Mouse (Mus musculus): ENCODE measurements around the gene Spock1. TPM values are rescaled to one million over a fixed set of nuclear protein-coding genes. Genes with fewer than 3 reads are reported as not detected.

The Spock1 gene
- polyA plus RNA-seq, 1 experiment from 2014 or later = 111 TPM

GRCm38 (mm10) chr13:57858491-57858890 lies 49.6 kb downstream of the Spock1 start:
- ATAC-seq (ENCODE audit: low FRiP score) = no peak
- no peak overlapping the region for H3K9ac ChIP-seq (replicated peaks)
- 28% methylated on average over 9 of the region's 9 CpGs for WGBS
- no peaks in the 10 kb centered on the region for H3K9me3 ChIP-seq (replicated peaks)
- peaks cover 34% of the 10 kb centered on the region for H3K4me1 ChIP-seq
- H3K4me3 ChIP-seq (replicated peaks) = no peak overlapping the region
- H3K27ac ChIP-seq (replicated peaks) = no peak overlapping the region
- no peaks in the 10 kb centered on the region for H3K36me3 ChIP-seq
- no peaks in the 10 kb centered on the region for H3K27me3 ChIP-seq (replicated peaks)
- H3K4me2 ChIP-seq = no peak overlapping the region

- Histone ChIP-seq H3K36me3 (no peaks in the 10 kb centered on the region), H3K4me1 (peaks cover 34% of the 10 kb centered on the region), H3K27ac (replicated peaks) (no peak overlapping the region), H3K27me3 (replicated peaks) (no peaks in the 10 kb centered on the region), H3K4me3 (replicated peaks) (no peak overlapping the region), H3K4me2 (no peak overlapping the region), H3K9ac (replicated peaks) (no peak overlapping the region), H3K9me3 (replicated peaks) (no peaks in the 10 kb centered on the region)
- no peak for ATAC-seq (ENCODE audit: low FRiP score)
- 72% methylated on average over 3 of the region's 3 CpGs for WGBS
Measured at GRCm38 (mm10) chr13:57857016-57857415, 51.1 kb downstream of the Spock1 start.

- Histone ChIP-seq H3K9me3 (replicated peaks) (no peaks in the 10 kb centered on the region), H3K4me2 (no peak overlapping the region), H3K36me3 (no peaks in the 10 kb centered on the region), H3K4me3 (replicated peaks) (no peak overlapping the region), H3K4me1 (peaks cover 34% of the 10 kb centered on the region), H3K27me3 (replicated peaks) (no peaks in the 10 kb centered on the region), H3K27ac (replicated peaks) (peak overlapping the region; percentile 20; the same call in 1 of the 2 replicates), H3K9ac (replicated peaks) (no peak overlapping the region)
- no peak for ATAC-seq (ENCODE audit: low FRiP score)
- WGBS = 75% methylated on average over 10 of the region's 10 CpGs
Measured at GRCm38 (mm10) chr13:57856311-57856853, 51.8 kb downstream of the Spock1 start.

- no peak overlapping the region for H3K4me3 ChIP-seq (replicated peaks)
- no peaks in the 10 kb centered on the region for H3K36me3 ChIP-seq
- peaks cover 34% of the 10 kb centered on the region for H3K4me1 ChIP-seq
- peak overlapping the region; percentile 20; the same call in 1 of the 2 replicates for H3K27ac ChIP-seq (replicated peaks)
- no peak overlapping the region for H3K9ac ChIP-seq (replicated peaks)
- no peaks in the 10 kb centered on the region for H3K9me3 ChIP-seq (replicated peaks)
- H3K27me3 ChIP-seq (replicated peaks) = no peaks in the 10 kb centered on the region
- 31% methylated on average over 4 of the region's 4 CpGs for WGBS
- no peak overlapping the region for H3K4me2 ChIP-seq
- ATAC-seq (ENCODE audit: low FRiP score) = peak; percentile 42; the same call in 1 of the 2 replicates
Measured at GRCm38 (mm10) chr13:57855766-57856165, 52.4 kb downstream of the Spock1 start.

- Histone ChIP-seq H3K4me3 (replicated peaks) (no peak overlapping the region), H3K4me1 (peaks cover 34% of the 10 kb centered on the region), H3K9ac (replicated peaks) (no peak overlapping the region), H3K27ac (replicated peaks) (no peak overlapping the region), H3K4me2 (no peak overlapping the region), H3K9me3 (replicated peaks) (no peaks in the 10 kb centered on the region), H3K36me3 (no peaks in the 10 kb centered on the region), H3K27me3 (replicated peaks) (no peaks in the 10 kb centered on the region)
- ATAC-seq (ENCODE audit: low FRiP score) = no peak
- 74% methylated on average over 8 of the region's 8 CpGs for WGBS
Measured at GRCm38 (mm10) chr13:57854416-57854815, 53.7 kb downstream of the Spock1 start.

GRCm38 (mm10) chr13:57853621-57854020 lies 54.5 kb downstream of the Spock1 start:
- Histone ChIP-seq H3K4me3 (replicated peaks) (no peak overlapping the region), H3K9me3 (replicated peaks) (no peaks in the 10 kb centered on the region), H3K4me2 (no peak overlapping the region), H3K9ac (replicated peaks) (no peak overlapping the region), H3K4me1 (peaks cover 31% of the 10 kb centered on the region), H3K27me3 (replicated peaks) (no peaks in the 10 kb centered on the region), H3K27ac (replicated peaks) (no peak overlapping the region), H3K36me3 (no peaks in the 10 kb centered on the region)
- no peak for ATAC-seq (ENCODE audit: low FRiP score)
- 59% methylated on average over 1 of the region's 1 CpGs for WGBS

- H3K9ac ChIP-seq (replicated peaks) = no peak overlapping the region
- H3K9me3 ChIP-seq (replicated peaks) = no peaks in the 10 kb centered on the region
- H3K27ac ChIP-seq (replicated peaks) = no peak overlapping the region
- H3K4me2 ChIP-seq = no peak overlapping the region
- no peak for ATAC-seq (ENCODE audit: low FRiP score)
- H3K4me3 ChIP-seq (replicated peaks) = no peak overlapping the region
- H3K36me3 ChIP-seq = no peaks in the 10 kb centered on the region
- peaks cover 28% of the 10 kb centered on the region for H3K4me1 ChIP-seq
- no peaks in the 10 kb centered on the region for H3K27me3 ChIP-seq (replicated peaks)
- 86% methylated on average over 10 of the region's 10 CpGs for WGBS
Measured at GRCm38 (mm10) chr13:57853156-57853555, 55.0 kb downstream of the Spock1 start.

GRCm38 (mm10) chr13:57848931-57849330 lies 59.2 kb downstream of the Spock1 start:
- no peak for ATAC-seq (ENCODE audit: low FRiP score)
- H3K4me2 ChIP-seq = no peak overlapping the region
- H3K27me3 ChIP-seq (replicated peaks) = no peaks in the 10 kb centered on the region
- no peaks in the 10 kb centered on the region for H3K9me3 ChIP-seq (replicated peaks)
- H3K9ac ChIP-seq (replicated peaks) = no peak overlapping the region
- no peak overlapping the region for H3K4me3 ChIP-seq (replicated peaks)
- H3K27ac ChIP-seq (replicated peaks) = no peak overlapping the region
- H3K36me3 ChIP-seq = no peaks in the 10 kb centered on the region
- H3K4me1 ChIP-seq = peaks cover 4% of the 10 kb centered on the region; the same call in 1 of the 2 replicates
- 97% methylated on average over 1 of the region's 1 CpGs for WGBS

GRCm38 (mm10) chr13:57847101-57847500 lies 61.0 kb downstream of the Spock1 start:
- no peaks in the 10 kb centered on the region for H3K9me3 ChIP-seq (replicated peaks)
- H3K36me3 ChIP-seq = no peaks in the 10 kb centered on the region
- H3K4me3 ChIP-seq (replicated peaks) = no peak overlapping the region
- H3K9ac ChIP-seq (replicated peaks) = no peak overlapping the region
- no peak overlapping the region for H3K4me2 ChIP-seq
- H3K27me3 ChIP-seq (replicated peaks) = no peaks in the 10 kb centered on the region
- H3K27ac ChIP-seq (replicated peaks) = no peak overlapping the region
- WGBS = 90% methylated on average over 4 of the region's 4 CpGs
- ATAC-seq (ENCODE audit: low FRiP score) = no peak
- no peaks in the 10 kb centered on the region for H3K4me1 ChIP-seq

- Histone ChIP-seq H3K4me1 (no peaks in the 10 kb centered on the region), H3K27me3 (replicated peaks) (no peaks in the 10 kb centered on the region), H3K36me3 (no peaks in the 10 kb centered on the region), H3K9ac (replicated peaks) (no peak overlapping the region), H3K4me2 (no peak overlapping the region), H3K4me3 (replicated peaks) (no peak overlapping the region), H3K27ac (replicated peaks) (no peak overlapping the region), H3K9me3 (replicated peaks) (no peaks in the 10 kb centered on the region)
- WGBS = 94% methylated on average over 9 of the region's 9 CpGs
- no peak for ATAC-seq (ENCODE audit: low FRiP score)
Measured at GRCm38 (mm10) chr13:57846468-57846867, 61.7 kb downstream of the Spock1 start.

- Histone ChIP-seq H3K4me3 (replicated peaks) (no peak overlapping the region), H3K9me3 (replicated peaks) (no peaks in the 10 kb centered on the region), H3K27me3 (replicated peaks) (no peaks in the 10 kb centered on the region), H3K4me2 (no peak overlapping the region), H3K36me3 (no peaks in the 10 kb centered on the region), H3K4me1 (0 out of 2 replicates have a peak, but pooled peaks cover 2% of the 10 kb centered on the region), H3K27ac (replicated peaks) (no peak overlapping the region), H3K9ac (replicated peaks) (no peak overlapping the region)
- WGBS = 94% methylated on average over 5 of the region's 5 CpGs
- ATAC-seq (ENCODE audit: low FRiP score) = no peak
Measured at GRCm38 (mm10) chr13:57841141-57841848, 66.8 kb downstream of the Spock1 start.

GRCm38 (mm10) chr13:57837691-57838437 lies 70.3 kb downstream of the Spock1 start:
- no peak overlapping the region for H3K9ac ChIP-seq (replicated peaks)
- H3K36me3 ChIP-seq = no peaks in the 10 kb centered on the region
- H3K4me2 ChIP-seq = no peak overlapping the region
- ATAC-seq (ENCODE audit: low FRiP score) = no peak
- WGBS = 76% methylated on average over 5 of the region's 5 CpGs
- no peaks in the 10 kb centered on the region for H3K27me3 ChIP-seq (replicated peaks)
- no peak overlapping the region for H3K4me3 ChIP-seq (replicated peaks)
- H3K9me3 ChIP-seq (replicated peaks) = no peaks in the 10 kb centered on the region
- H3K4me1 ChIP-seq = 0 out of 2 replicates have a peak, but pooled peaks cover 2% of the 10 kb centered on the region
- no peak overlapping the region for H3K27ac ChIP-seq (replicated peaks)
